Mouse (Mus musculus): ENCODE results near the gene Magi2. TPM values are rescaled to one million over a fixed set of nuclear protein-coding genes. Genes with fewer than 3 reads are reported as not detected.
"Not testable (repeated sequence)": the region's sequence is repeated elsewhere in the genome, so short reads cannot be mapped to it uniquely, and the experiment has no call there.

Magi2 gene
- polyA plus RNA-seq, 1 experiment from 2014 or later: 7.3 TPM

GRCm38 (mm10) chr5:20257419-20257818, 1030.6 kb downstream of the Magi2 start:
- H3K9me3 ChIP-seq (ENCODE audit: control insufficient read depth, low read depth, low read length): no peaks in the 10 kb centered on the region
- no peak overlapping the region for H3K4me3 ChIP-seq (ENCODE audit: low read depth, low read length)
- H3K4me2 ChIP-seq (replicated peaks; ENCODE audit: low read depth, low read length): no peak overlapping the region
- no peaks in the 10 kb centered on the region for H3K4me1 ChIP-seq (ENCODE audit: control insufficient read depth, insufficient read depth, low read length)
- no peak for ATAC-seq (ENCODE audit: insufficient number of reproducible peaks, insufficient read depth, low FRiP score, low read depth)
- 83% methylated on average over 4 of the region's 4 CpGs for WGBS
- H3K36me3 ChIP-seq (ENCODE audit: control insufficient read depth, insufficient read depth, low read length): no peaks in the 10 kb centered on the region
- H3K9ac ChIP-seq (replicated peaks; ENCODE audit: low read depth, low read length): no peak overlapping the region
- H3K27ac ChIP-seq (ENCODE audit: low read length): no peak overlapping the region
- no peaks in the 10 kb centered on the region for H3K27me3 ChIP-seq (ENCODE audit: control insufficient read depth, insufficient read depth, low read length)

DNA sequence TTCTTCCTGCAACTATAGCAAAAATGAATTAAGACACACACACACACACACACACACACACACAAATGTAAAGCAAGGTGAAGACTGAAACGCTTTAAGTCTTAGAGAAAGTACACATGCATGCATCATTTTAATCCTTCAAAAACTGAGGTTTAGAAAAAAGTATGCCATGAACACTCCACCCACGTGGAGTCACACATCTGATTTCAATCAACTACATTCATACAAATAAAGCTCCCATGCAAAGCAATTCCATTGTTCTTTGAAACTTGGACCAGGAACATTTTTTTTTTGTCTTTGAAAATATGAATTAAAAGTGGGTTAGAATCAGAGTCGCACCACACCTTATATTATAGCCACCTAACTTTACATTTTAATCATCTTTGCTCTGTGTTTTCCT, 1032.9 kb downstream of the Magi2 start:
- no peaks in the 10 kb centered on the region for H3K27me3 ChIP-seq (ENCODE audit: control insufficient read depth, insufficient read depth, low read length)
- no peak overlapping the region for H3K4me2 ChIP-seq (replicated peaks; ENCODE audit: low read depth, low read length)
- 73% methylated on average over 3 of the region's 3 CpGs for WGBS
- no peaks in the 10 kb centered on the region for H3K9me3 ChIP-seq (ENCODE audit: control insufficient read depth, low read depth, low read length)
- ATAC-seq (ENCODE audit: insufficient number of reproducible peaks, insufficient read depth, low FRiP score, low read depth): no peak
- no peaks in the 10 kb centered on the region for H3K4me1 ChIP-seq (ENCODE audit: control insufficient read depth, insufficient read depth, low read length)
- H3K36me3 ChIP-seq (ENCODE audit: control insufficient read depth, insufficient read depth, low read length): no peaks in the 10 kb centered on the region
- H3K9ac ChIP-seq (replicated peaks; ENCODE audit: low read depth, low read length): no peak overlapping the region
- no peak overlapping the region for H3K27ac ChIP-seq (ENCODE audit: low read length)
- no peak overlapping the region for H3K4me3 ChIP-seq (ENCODE audit: low read depth, low read length)

DNA sequence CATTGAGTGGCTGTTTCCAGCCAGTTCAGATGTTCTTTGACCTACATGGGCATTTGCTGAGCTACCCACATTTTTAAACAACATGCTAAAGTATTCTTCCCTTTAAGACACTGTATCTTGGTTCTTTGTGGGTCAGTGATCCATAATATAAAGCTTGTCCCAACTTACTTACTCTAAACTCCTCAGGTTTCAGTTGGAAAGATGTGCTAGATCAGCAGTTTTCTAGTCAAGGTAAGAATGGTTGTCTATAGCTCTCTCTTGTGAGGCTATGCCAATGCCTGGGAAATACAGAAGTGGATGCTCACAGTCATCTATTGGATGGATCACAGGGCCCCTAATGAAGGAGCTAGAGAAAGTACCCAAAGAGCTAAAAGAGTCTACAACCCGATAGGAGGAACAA, 1045.8 kb downstream of the Magi2 start:
- H3K27me3 ChIP-seq (ENCODE audit: control insufficient read depth, insufficient read depth, low read length); H3K9me3 ChIP-seq (ENCODE audit: control insufficient read depth, low read depth, low read length); H3K27ac ChIP-seq (ENCODE audit: low read length); H3K4me1 ChIP-seq (ENCODE audit: control insufficient read depth, insufficient read depth, low read length); ATAC-seq (ENCODE audit: insufficient number of reproducible peaks, insufficient read depth, low FRiP score, low read depth); H3K9ac ChIP-seq (replicated peaks; ENCODE audit: low read depth, low read length); H3K36me3 ChIP-seq (ENCODE audit: control insufficient read depth, insufficient read depth, low read length); H3K4me3 ChIP-seq (ENCODE audit: low read depth, low read length); H3K4me2 ChIP-seq (replicated peaks; ENCODE audit: low read depth, low read length): not testable (repeated sequence)
- WGBS: 90% methylated on average over 1 of the region's 1 CpGs

- no peaks in the 10 kb centered on the region for H3K4me1 ChIP-seq (ENCODE audit: control insufficient read depth, insufficient read depth, low read length)
- H3K9ac ChIP-seq (replicated peaks; ENCODE audit: low read depth, low read length): no peak overlapping the region
- no peak overlapping the region for H3K4me2 ChIP-seq (replicated peaks; ENCODE audit: low read depth, low read length)
- H3K36me3 ChIP-seq (ENCODE audit: control insufficient read depth, insufficient read depth, low read length): no peaks in the 10 kb centered on the region
- no peaks in the 10 kb centered on the region for H3K9me3 ChIP-seq (ENCODE audit: control insufficient read depth, low read depth, low read length)
- H3K27ac ChIP-seq (ENCODE audit: low read length): no peak overlapping the region
- no peaks in the 10 kb centered on the region for H3K27me3 ChIP-seq (ENCODE audit: control insufficient read depth, insufficient read depth, low read length)
- WGBS: 67% methylated on average over 2 of the region's 2 CpGs
- ATAC-seq (ENCODE audit: insufficient number of reproducible peaks, insufficient read depth, low FRiP score, low read depth): no peak
- H3K4me3 ChIP-seq (ENCODE audit: low read depth, low read length): no peak overlapping the region
Measured at GRCm38 (mm10) chr5:20275632-20276031, 1048.8 kb downstream of the Magi2 start.

GRCm38 (mm10) chr5:20285080-20285840, 1058.4 kb downstream of the Magi2 start:
- WGBS: 87% methylated on average over 8 of the region's 8 CpGs
- H3K27ac ChIP-seq (ENCODE audit: low read length): no peak overlapping the region
- no peak for ATAC-seq (ENCODE audit: insufficient number of reproducible peaks, insufficient read depth, low FRiP score, low read depth)
- no peaks in the 10 kb centered on the region for H3K9me3 ChIP-seq (ENCODE audit: control insufficient read depth, low read depth, low read length)
- H3K4me3 ChIP-seq (ENCODE audit: low read depth, low read length): no peak overlapping the region
- H3K4me1 ChIP-seq (ENCODE audit: control insufficient read depth, insufficient read depth, low read length): no peaks in the 10 kb centered on the region
- no peaks in the 10 kb centered on the region for H3K36me3 ChIP-seq (ENCODE audit: control insufficient read depth, insufficient read depth, low read length)
- H3K27me3 ChIP-seq (ENCODE audit: control insufficient read depth, insufficient read depth, low read length): no peaks in the 10 kb centered on the region
- H3K4me2 ChIP-seq (replicated peaks; ENCODE audit: low read depth, low read length): no peak overlapping the region
- H3K9ac ChIP-seq (replicated peaks; ENCODE audit: low read depth, low read length): no peak overlapping the region

DNA sequence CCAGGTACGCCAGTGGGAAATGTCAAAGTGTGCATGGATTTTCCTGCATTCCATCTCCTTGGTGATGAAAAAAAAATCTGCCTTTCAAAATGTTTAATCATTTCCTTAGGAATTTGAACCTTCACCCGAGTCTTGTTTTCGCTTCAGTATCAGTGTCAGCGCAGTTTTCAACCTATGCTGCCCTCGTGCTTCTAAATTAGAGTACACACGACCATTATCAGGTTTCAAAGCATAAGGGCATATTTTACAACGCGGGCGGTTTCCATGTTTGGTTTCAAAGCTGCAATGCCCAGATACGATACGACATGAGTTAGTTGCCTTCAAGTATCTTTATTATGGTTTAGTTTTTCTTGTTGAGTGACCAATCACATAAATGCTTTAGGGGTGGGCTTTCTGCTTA, 1067.7 kb downstream of the Magi2 start:
- Histone ChIP-seq H3K9ac (replicated peaks; ENCODE audit: low read depth, low read length) (no peak overlapping the region), H3K27ac (ENCODE audit: low read length) (no peak overlapping the region), H3K4me2 (replicated peaks; ENCODE audit: low read depth, low read length) (no peak overlapping the region), H3K4me1 (ENCODE audit: control insufficient read depth, insufficient read depth, low read length) (no peaks in the 10 kb centered on the region), H3K4me3 (ENCODE audit: low read depth, low read length) (no peak overlapping the region), H3K36me3 (ENCODE audit: control insufficient read depth, insufficient read depth, low read length) (no peaks in the 10 kb centered on the region), H3K27me3 (ENCODE audit: control insufficient read depth, insufficient read depth, low read length) (no peaks in the 10 kb centered on the region), H3K9me3 (ENCODE audit: control insufficient read depth, low read depth, low read length) (no peaks in the 10 kb centered on the region)
- ATAC-seq (ENCODE audit: insufficient number of reproducible peaks, insufficient read depth, low FRiP score, low read depth): 0 out of 2 replicates have a peak, but pooled peaks have one; percentile 58
- 40% methylated on average over 11 of the region's 11 CpGs for WGBS

GRCm38 (mm10) chr5:20299816-20300215, 1073.0 kb downstream of the Magi2 start:
- Histone ChIP-seq H3K9ac (replicated peaks; ENCODE audit: low read depth, low read length) (no peak overlapping the region), H3K27me3 (ENCODE audit: control insufficient read depth, insufficient read depth, low read length) (no peaks in the 10 kb centered on the region), H3K27ac (ENCODE audit: low read length) (no peak overlapping the region), H3K4me2 (replicated peaks; ENCODE audit: low read depth, low read length) (no peak overlapping the region), H3K4me3 (ENCODE audit: low read depth, low read length) (no peak overlapping the region), H3K4me1 (ENCODE audit: control insufficient read depth, insufficient read depth, low read length) (no peaks in the 10 kb centered on the region), H3K9me3 (ENCODE audit: control insufficient read depth, low read depth, low read length) (no peaks in the 10 kb centered on the region), H3K36me3 (ENCODE audit: control insufficient read depth, insufficient read depth, low read length) (no peaks in the 10 kb centered on the region)
- no peak for ATAC-seq (ENCODE audit: insufficient number of reproducible peaks, insufficient read depth, low FRiP score, low read depth)
- 65% methylated on average over 6 of the region's 6 CpGs for WGBS

DNA sequence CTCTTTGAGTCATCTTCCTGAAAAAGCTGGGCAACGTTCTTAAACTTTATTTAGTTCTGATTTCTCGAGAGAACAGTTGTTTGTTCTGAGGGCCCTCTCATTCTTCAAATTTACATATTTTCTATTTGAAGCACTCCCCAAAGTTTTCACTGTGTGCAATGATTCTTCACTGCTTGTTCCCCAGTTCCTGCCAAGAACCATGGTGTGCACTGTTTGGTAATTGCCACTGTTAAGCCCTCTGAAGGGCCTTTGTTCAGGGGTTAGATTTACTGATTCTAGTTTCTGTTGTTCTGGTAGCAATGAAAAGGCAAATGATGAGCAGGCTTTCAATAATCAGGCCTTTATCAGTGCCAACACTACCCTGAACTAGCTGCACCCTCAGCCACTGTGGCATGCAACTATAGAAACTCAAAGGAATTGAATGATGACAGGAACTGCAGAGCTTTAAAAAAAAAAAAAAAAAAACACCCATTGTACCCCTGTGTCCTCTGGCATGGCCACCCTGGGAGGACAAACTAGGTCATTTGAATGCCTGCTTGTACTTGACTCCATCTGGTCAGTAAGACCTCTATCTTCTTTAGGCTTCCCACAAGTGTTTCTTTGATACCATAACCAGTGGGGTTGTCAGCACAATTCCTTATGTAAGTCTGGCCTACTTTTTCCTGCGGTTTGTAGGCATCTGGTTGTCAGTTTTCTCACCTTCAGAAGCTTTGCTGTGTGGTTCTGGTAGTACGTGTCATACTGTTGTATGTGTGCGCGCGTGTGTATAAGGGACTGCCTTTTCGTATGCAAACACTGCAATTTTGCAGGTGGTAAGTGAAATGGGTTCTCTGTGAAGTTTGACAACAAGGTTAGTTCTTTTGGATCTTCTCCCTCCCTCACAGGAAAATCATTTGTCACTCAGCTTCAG, 1076.5 kb downstream of the Magi2 start:
- no peak overlapping the region for H3K27ac ChIP-seq (ENCODE audit: low read length)
- H3K4me2 ChIP-seq (replicated peaks; ENCODE audit: low read depth, low read length): no peak overlapping the region
- H3K36me3 ChIP-seq (ENCODE audit: control insufficient read depth, insufficient read depth, low read length): no peaks in the 10 kb centered on the region
- no peak overlapping the region for H3K9ac ChIP-seq (replicated peaks; ENCODE audit: low read depth, low read length)
- no peak overlapping the region for H3K4me3 ChIP-seq (ENCODE audit: low read depth, low read length)
- no peak for ATAC-seq (ENCODE audit: insufficient number of reproducible peaks, insufficient read depth, low FRiP score, low read depth)
- no peaks in the 10 kb centered on the region for H3K4me1 ChIP-seq (ENCODE audit: control insufficient read depth, insufficient read depth, low read length)
- WGBS: 84% methylated on average over 8 of the region's 8 CpGs
- no peaks in the 10 kb centered on the region for H3K27me3 ChIP-seq (ENCODE audit: control insufficient read depth, insufficient read depth, low read length)
- H3K9me3 ChIP-seq (ENCODE audit: control insufficient read depth, low read depth, low read length): no peaks in the 10 kb centered on the region

Measured in stomach, embryonic 14.5 days (tissue).